Mouse (Mus musculus): ENCODE results near the gene Plcb1. TPM values are rescaled to one million over a fixed set of nuclear protein-coding genes. Genes with fewer than 3 reads are reported as not detected.
A peak's percentile ranks its signal among the peaks of the same experiment; 100 is the strongest.

Gene Plcb1
- polyA plus RNA-seq, 2 experiments: 2.9 to 12.8 TPM

DNA sequence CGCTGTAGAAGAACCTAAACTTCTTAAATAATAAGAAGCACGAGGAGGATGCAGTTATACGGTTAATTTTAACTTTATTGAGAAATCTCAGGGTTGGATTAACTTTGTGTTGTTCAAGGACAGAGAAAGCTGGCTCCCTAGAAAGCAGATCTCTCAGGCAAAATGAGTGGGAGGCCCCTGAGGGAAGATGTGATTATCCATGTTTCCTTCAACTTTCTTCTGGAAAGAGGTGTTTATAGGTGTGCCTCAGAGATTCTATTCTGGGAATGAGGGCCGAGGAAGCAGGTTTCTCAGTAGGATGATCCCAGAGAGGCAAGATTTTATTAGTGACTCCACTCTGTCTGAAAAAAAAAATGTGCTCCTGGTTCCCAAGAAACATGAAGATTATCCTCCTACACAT, 180.3 kb downstream of the Plcb1 start:
- H3K9me3 ChIP-seq (ENCODE audit: control insufficient read depth, low read length): no peaks in the 10 kb centered on the region
- no peak for TF ChIP-seq POLR2A (IDR thresholded peaks at IDR 0.05; ENCODE audit: borderline replicate concordance, extremely low read depth, insufficient read depth, insufficient read length)
- no peak overlapping the region for H3K27ac ChIP-seq (replicated peaks; ENCODE audit: low read depth, low read length)
- H3K4me3 ChIP-seq (replicated peaks; ENCODE audit: low read length): no peak overlapping the region
- H3K36me3 ChIP-seq (ENCODE audit: control insufficient read depth, insufficient read depth, low read length): no peaks in the 10 kb centered on the region
- H3K9ac ChIP-seq (ENCODE audit: low read depth, low read length, severe bottlenecking): no peak overlapping the region
- ATAC-seq (ENCODE audit: low FRiP score, low read depth) (no peak), DNase-seq (ENCODE audit: low spot score) (no peak)
- WGBS: 56% methylated on average over 4 of the region's 4 CpGs
- no peak overlapping the region for H3K4me2 ChIP-seq (replicated peaks; ENCODE audit: low read depth, low read length, severe bottlenecking)
- H3K4me1 ChIP-seq (ENCODE audit: control insufficient read depth, insufficient read depth, low read length): peaks cover 10% of the 10 kb centered on the region
- no peaks in the 10 kb centered on the region for H3K27me3 ChIP-seq (ENCODE audit: control insufficient read depth, insufficient read depth, low read length)

DNA sequence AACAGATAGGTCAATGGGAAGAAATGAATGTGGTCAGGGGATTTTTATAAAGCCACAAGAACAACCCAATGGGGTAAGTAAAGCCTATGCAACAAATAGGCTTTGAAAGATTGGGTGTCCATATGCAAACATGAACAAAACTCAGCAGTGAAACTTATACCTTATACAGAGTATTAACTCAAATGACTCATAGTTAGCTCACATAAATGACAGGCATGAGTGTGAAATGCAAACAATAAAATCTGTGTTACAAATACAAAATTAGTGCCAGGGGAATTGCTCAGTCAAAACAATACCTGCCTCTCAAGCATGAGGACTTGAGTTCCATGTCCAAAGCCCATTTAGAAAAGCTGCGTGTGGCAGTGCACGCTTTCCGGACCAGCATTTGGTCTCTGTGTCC, 182.5 kb downstream of the Plcb1 start:
- DNase-seq (ENCODE audit: low spot score) (no peak), ATAC-seq (ENCODE audit: low FRiP score, low read depth) (no peak)
- no peak overlapping the region for H3K4me3 ChIP-seq (replicated peaks; ENCODE audit: low read length)
- no peaks in the 10 kb centered on the region for H3K36me3 ChIP-seq (ENCODE audit: control insufficient read depth, insufficient read depth, low read length)
- H3K27me3 ChIP-seq (ENCODE audit: control insufficient read depth, insufficient read depth, low read length): no peaks in the 10 kb centered on the region
- no peaks in the 10 kb centered on the region; the same call in 1 of the 2 replicates for H3K4me1 ChIP-seq (ENCODE audit: control insufficient read depth, insufficient read depth, low read length)
- WGBS: 78% methylated on average over 3 of the region's 3 CpGs
- no peaks in the 10 kb centered on the region for H3K9me3 ChIP-seq (ENCODE audit: control insufficient read depth, low read length)
- no peak overlapping the region for H3K27ac ChIP-seq (replicated peaks; ENCODE audit: low read depth, low read length)
- no peak for TF ChIP-seq POLR2A (IDR thresholded peaks at IDR 0.05; ENCODE audit: borderline replicate concordance, extremely low read depth, insufficient read depth, insufficient read length)
- H3K4me2 ChIP-seq (replicated peaks; ENCODE audit: low read depth, low read length, severe bottlenecking): no peak overlapping the region
- H3K9ac ChIP-seq (ENCODE audit: low read depth, low read length, severe bottlenecking): no peak overlapping the region

GRCm38 (mm10) chr2:134972376-134972775, 186.5 kb downstream of the Plcb1 start:
- peaks cover 9% of the 10 kb centered on the region; the same call in 1 of the 2 replicates for H3K4me1 ChIP-seq (ENCODE audit: control insufficient read depth, insufficient read depth, low read length)
- H3K9me3 ChIP-seq (ENCODE audit: control insufficient read depth, low read length): no peaks in the 10 kb centered on the region
- no peak overlapping the region for H3K4me3 ChIP-seq (replicated peaks; ENCODE audit: low read length)
- H3K4me2 ChIP-seq (replicated peaks; ENCODE audit: low read depth, low read length, severe bottlenecking): no peak overlapping the region
- no peak for TF ChIP-seq POLR2A (IDR thresholded peaks at IDR 0.05; ENCODE audit: borderline replicate concordance, extremely low read depth, insufficient read depth, insufficient read length)
- H3K36me3 ChIP-seq (ENCODE audit: control insufficient read depth, insufficient read depth, low read length): no peaks in the 10 kb centered on the region
- DNase-seq (ENCODE audit: low spot score): peak; percentile 35
- no peak for ATAC-seq (ENCODE audit: low FRiP score, low read depth)
- WGBS: 66% methylated on average over 6 of the region's 6 CpGs
- H3K27ac ChIP-seq (replicated peaks; ENCODE audit: low read depth, low read length): no peak overlapping the region
- no peaks in the 10 kb centered on the region for H3K27me3 ChIP-seq (ENCODE audit: control insufficient read depth, insufficient read depth, low read length)
- H3K9ac ChIP-seq (ENCODE audit: low read depth, low read length, severe bottlenecking): no peak overlapping the region

- H3K9ac ChIP-seq (ENCODE audit: low read depth, low read length, severe bottlenecking): no peak overlapping the region
- no peaks in the 10 kb centered on the region for H3K36me3 ChIP-seq (ENCODE audit: control insufficient read depth, insufficient read depth, low read length)
- H3K9me3 ChIP-seq (ENCODE audit: control insufficient read depth, low read length): no peaks in the 10 kb centered on the region
- 50% methylated on average over 6 of the region's 6 CpGs for WGBS
- H3K4me1 ChIP-seq (ENCODE audit: control insufficient read depth, insufficient read depth, low read length): peaks cover 9% of the 10 kb centered on the region; the same call in 1 of the 2 replicates
- DNase-seq (ENCODE audit: low spot score): no peak
- no peak for ATAC-seq (ENCODE audit: low FRiP score, low read depth)
- no peak overlapping the region for H3K27ac ChIP-seq (replicated peaks; ENCODE audit: low read depth, low read length)
- H3K4me3 ChIP-seq (replicated peaks; ENCODE audit: low read length): no peak overlapping the region
- no peak overlapping the region for H3K4me2 ChIP-seq (replicated peaks; ENCODE audit: low read depth, low read length, severe bottlenecking)
- no peaks in the 10 kb centered on the region for H3K27me3 ChIP-seq (ENCODE audit: control insufficient read depth, insufficient read depth, low read length)
- no peak for TF ChIP-seq POLR2A (IDR thresholded peaks at IDR 0.05; ENCODE audit: borderline replicate concordance, extremely low read depth, insufficient read depth, insufficient read length)
Observed at GRCm38 (mm10) chr2:134974711-134975110, 188.8 kb downstream of the Plcb1 start.

- Histone ChIP-seq H3K36me3 (ENCODE audit: control insufficient read depth, insufficient read depth, low read length) (no peaks in the 10 kb centered on the region), H3K9me3 (ENCODE audit: control insufficient read depth, low read length) (no peaks in the 10 kb centered on the region), H3K4me2 (replicated peaks; ENCODE audit: low read depth, low read length, severe bottlenecking) (no peak overlapping the region), H3K4me1 (ENCODE audit: control insufficient read depth, insufficient read depth, low read length) (peaks cover 9% of the 10 kb centered on the region; the same call in 1 of the 2 replicates), H3K27me3 (ENCODE audit: control insufficient read depth, insufficient read depth, low read length) (no peaks in the 10 kb centered on the region), H3K9ac (ENCODE audit: low read depth, low read length, severe bottlenecking) (no peak overlapping the region), H3K4me3 (replicated peaks; ENCODE audit: low read length) (no peak overlapping the region), H3K27ac (replicated peaks; ENCODE audit: low read depth, low read length) (no peak overlapping the region)
- no peak for TF ChIP-seq POLR2A (IDR thresholded peaks at IDR 0.05; ENCODE audit: borderline replicate concordance, extremely low read depth, insufficient read depth, insufficient read length)
- 27% methylated on average over 3 of the region's 3 CpGs for WGBS
- peak; percentile 18 for DNase-seq (ENCODE audit: low spot score)
- ATAC-seq (ENCODE audit: low FRiP score, low read depth): no peak
Observed at GRCm38 (mm10) chr2:134976796-134977330, 191.0 kb downstream of the Plcb1 start.
